Mouse (Mus musculus) cerebellum, adult 18-20 months (tissue): ENCODE measurements around the gene Dhrs1.

Experiments
- DNase-seq, 2 experiments: peaks; one replicate each; pipeline ENCODE4 v3.0.0; 2021

Gene Dhrs1

GRCm38 (mm10) chr14:55721076-55721475 lies 24.4 kb downstream of the Dhrs1 start:
- peak in 1 of 2 experiments; percentile 9 for DNase-seq

- DNase-seq = peak in 1 of 2 experiments; percentile 10
These were observed 24.8 kb downstream of the Dhrs1 start for GRCm38 (mm10) chr14:55720666-55721065.

- no peak for DNase-seq
These were observed 25.8 kb downstream of the Dhrs1 start for GRCm38 (mm10) chr14:55719737-55720136.

GRCm38 (mm10) chr14:55716884-55717283 lies 28.6 kb downstream of the Dhrs1 start:
- no peak for DNase-seq

- no peak for DNase-seq
These were observed 29.2 kb downstream of the Dhrs1 start for GRCm38 (mm10) chr14:55716271-55716670.

GRCm38 (mm10) chr14:55714893-55715292 lies 30.6 kb downstream of the Dhrs1 start:
- DNase-seq = no peak

GRCm38 (mm10) chr14:55713729-55714122 lies 31.8 kb downstream of the Dhrs1 start, which contains the start of gene Tgm1:
TSS of gene Tgm1 (minus strand) at chr14:55713926.
- DNase-seq = no peak

GRCm38 (mm10) chr14:55713007-55713728 lies 32.3 kb downstream of the Dhrs1 start:
- DNase-seq = no peak

GRCm38 (mm10) chr14:55711786-55712185 lies 33.7 kb downstream of the Dhrs1 start:
- no peak for DNase-seq

- no peak for DNase-seq
These were observed 36.0 kb downstream of the Dhrs1 start for GRCm38 (mm10) chr14:55709509-55709908.

- no peak for DNase-seq
These were observed 38.1 kb downstream of the Dhrs1 start for GRCm38 (mm10) chr14:55707397-55707796.

- DNase-seq = no peak
These were observed 39.4 kb downstream of the Dhrs1 start for GRCm38 (mm10) chr14:55706051-55706600.

- DNase-seq = no peak
These were observed 42.7 kb downstream of the Dhrs1 start for GRCm38 (mm10) chr14:55702761-55703160.

- no peak for DNase-seq
These were observed 44.4 kb downstream of the Dhrs1 start for GRCm38 (mm10) chr14:55701131-55701530.

- no peak for DNase-seq
These were observed 48.3 kb downstream of the Dhrs1 start for GRCm38 (mm10) chr14:55697226-55697625.

GRCm38 (mm10) chr14:55689433-55689832 lies 56.1 kb downstream of the Dhrs1 start:
- DNase-seq = no peak
